Mouse (Mus musculus) bone marrow macrophage, adult 2 months (primary cell): ENCODE measurements at regions not wholly inside any gene's neighbourhood (a gene's known extent, or its start where the extent isn't known, plus 50 kb on each side); places are given as distances from the start of the nearest gene placed in this dataset.
A peak's percentile ranks its signal among the peaks of the same experiment; 100 is the strongest.

Experiments
- H3K27ac ChIP-seq: 2 replicates; pipeline ENCODE4 v1.5.1; 2012; ENCODE audit warnings: low read depth, low read length; ENCODE audit not compliant: insufficient read depth
- H3K4me1 ChIP-seq: 2 replicates; pipeline ENCODE4 v1.6.1; 2012; ENCODE audit warnings: low read length; ENCODE audit not compliant: control insufficient read depth, insufficient read depth
- H3K4me3 ChIP-seq: 2 replicates; pipeline ENCODE4 v1.5.1; 2012; ENCODE audit warnings: mild to moderate bottlenecking, low read length, moderate library complexity; ENCODE audit not compliant: insufficient read depth
- CTCF ChIP-seq: IDR thresholded peaks from 2 replicates; pipeline ENCODE4 v1.5.1; 2012; ENCODE audit warnings: low read depth, mild to moderate bottlenecking, low read length, moderate library complexity
- POLR2A ChIP-seq: IDR thresholded peaks from 2 replicates; pipeline ENCODE4 v1.6.1; 2012; ENCODE audit warnings: mild to moderate bottlenecking, low read depth, low read length, borderline replicate concordance

DNA sequence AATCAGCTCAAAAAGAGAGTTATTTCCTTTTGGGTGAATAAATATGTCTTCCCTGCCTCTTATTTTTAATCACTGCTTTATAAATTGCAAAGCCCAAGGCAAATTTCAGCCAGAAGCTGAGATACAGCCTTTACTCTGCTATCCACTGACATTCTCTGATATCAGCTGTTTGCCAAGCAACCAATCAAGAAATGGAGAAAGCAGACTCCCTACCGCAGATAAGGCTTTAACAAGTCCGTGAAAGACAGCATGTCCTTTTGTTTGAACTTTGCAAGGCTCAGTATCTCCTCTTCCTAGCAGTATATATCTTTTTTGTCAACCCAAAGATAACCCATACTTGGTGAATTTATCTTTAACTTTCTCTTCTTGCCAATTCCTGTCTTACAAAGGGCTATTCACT is 236.6 kb downstream of the Gm11146 start:
- Histone ChIP-seq H3K4me1 (peaks cover 6% of the 10 kb centered on the region), H3K27ac (no peak overlapping the region), H3K4me3 (no peak overlapping the region)
- TF ChIP-seq CTCF, result no peak
- TF ChIP-seq POLR2A, result no peak

DNA sequence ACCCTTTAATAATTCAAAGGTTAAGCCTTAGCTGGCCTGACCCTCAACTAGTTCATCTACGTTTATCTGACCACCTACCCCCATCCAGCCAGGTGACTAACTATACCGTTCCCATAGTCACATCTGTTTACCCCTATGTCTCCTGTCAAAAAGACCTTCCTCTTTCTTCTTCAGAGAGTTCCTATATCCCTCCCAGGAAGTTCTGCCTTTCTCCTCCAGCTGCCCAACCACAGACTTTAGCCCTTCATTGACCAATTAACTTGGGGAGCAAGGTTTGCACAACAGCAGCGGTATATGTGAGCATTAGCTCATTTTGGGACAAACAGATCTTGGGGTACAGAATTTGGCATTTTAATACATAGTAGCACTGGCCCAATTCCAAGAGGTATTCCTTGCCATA is 237.5 kb downstream of the Gm11146 start:
- Histone ChIP-seq H3K4me3 (no peak overlapping the region), H3K4me1 (peaks cover 6% of the 10 kb centered on the region), H3K27ac (no peak overlapping the region)
- TF ChIP-seq CTCF (no peak), POLR2A (no peak)

DNA sequence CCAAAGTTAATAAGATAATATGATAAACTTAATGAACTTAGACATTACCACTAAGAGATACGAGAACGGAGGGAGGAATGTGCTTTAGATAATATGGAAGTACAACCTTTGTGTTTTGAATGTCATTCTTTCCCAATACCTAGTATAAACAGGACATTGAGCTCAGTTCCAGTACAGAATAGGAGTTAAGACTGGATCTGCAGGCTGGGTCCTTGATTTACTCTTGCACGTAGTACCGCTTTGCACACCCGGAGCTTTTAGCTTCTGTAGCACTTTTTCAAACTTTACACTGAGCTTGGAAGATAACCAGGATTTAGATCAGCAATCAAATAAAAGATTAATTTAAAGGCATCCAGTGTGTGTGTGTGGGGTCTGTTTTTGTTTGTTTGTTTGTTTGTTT is 242.7 kb downstream of the Gm11146 start:
- Histone ChIP-seq H3K4me1 (peaks cover 12% of the 10 kb centered on the region), H3K4me3 (no peak overlapping the region), H3K27ac (no peak overlapping the region)
- no peak for TF ChIP-seq POLR2A

DNA sequence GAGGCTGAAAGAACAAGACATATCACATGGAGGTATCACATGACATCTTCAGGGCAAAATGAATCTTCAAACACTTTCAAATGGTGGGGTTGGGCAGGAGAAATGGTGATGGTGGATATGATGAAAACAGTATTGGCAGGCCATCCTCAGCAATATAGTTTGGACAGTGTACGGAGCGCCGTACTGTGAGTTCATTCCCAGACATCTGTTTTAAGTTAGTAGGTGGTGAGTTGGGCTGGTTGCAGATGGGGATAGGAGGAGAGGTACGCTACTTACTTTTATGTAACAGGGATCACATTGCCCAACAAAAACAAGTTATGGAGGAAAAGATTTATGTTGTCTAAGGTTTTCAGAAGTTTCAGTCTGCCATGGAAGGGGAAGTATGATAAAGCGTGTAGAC is 246.6 kb downstream of the Gm11146 start:
- Histone ChIP-seq H3K4me1 (peaks cover 14% of the 10 kb centered on the region), H3K27ac (no peak overlapping the region), H3K4me3 (no peak overlapping the region)
- TF ChIP-seq POLR2A (no peak), CTCF (no peak)

DNA sequence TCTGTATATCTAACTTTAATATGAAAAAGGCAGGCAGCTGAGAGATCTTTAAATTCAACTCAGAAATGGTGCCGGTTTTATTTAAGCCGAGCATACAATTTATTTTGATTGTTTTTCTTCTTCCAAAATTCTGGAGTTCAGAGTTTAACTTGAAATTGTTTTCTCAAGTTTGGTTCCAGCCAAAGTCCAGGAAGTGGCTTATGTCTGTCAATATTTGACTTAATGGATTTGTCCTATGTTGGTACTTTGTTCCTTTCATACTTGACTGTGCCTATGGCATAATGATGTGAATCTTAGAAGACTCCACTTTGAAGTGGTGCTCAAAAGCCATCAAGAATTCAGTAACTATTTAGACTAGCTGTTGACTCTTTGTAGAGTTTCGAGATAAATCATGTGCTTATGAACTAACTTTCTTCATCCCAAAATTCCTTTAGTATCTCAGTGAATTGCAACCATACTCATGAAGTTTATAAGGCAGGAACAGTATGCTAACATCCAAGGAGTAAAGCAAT is 247.6 kb downstream of the Gm11146 start:
- no peak for TF ChIP-seq POLR2A
- TF ChIP-seq CTCF, result no peak
- Histone ChIP-seq H3K4me1 (peaks cover 14% of the 10 kb centered on the region), H3K4me3 (no peak overlapping the region), H3K27ac (no peak overlapping the region)

DNA sequence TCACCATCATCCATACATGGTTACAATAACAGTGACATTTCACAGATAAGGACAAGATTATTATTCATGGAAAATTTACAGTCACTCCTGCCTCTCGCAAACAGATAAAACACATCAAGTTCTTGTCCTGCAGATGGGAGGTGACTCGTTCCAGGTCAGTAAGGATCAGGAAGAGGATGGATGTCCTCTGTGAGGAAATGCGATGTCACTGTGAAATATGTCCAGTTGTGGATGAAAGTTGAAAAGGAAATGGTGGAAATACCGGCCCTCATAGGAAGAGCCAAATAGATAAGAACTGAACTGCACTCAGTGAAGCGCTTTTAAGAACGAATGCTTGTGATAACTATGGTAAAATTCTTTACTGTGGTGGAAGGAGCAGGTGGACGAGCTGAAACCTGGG is 255.8 kb downstream of the Gm11146 start:
- Histone ChIP-seq H3K27ac (no peak overlapping the region), H3K4me3 (no peak overlapping the region), H3K4me1 (0 out of 2 replicates have a peak, but pooled peaks cover 2% of the 10 kb centered on the region)
- no peak for TF ChIP-seq POLR2A
- TF ChIP-seq CTCF, result no peak

DNA sequence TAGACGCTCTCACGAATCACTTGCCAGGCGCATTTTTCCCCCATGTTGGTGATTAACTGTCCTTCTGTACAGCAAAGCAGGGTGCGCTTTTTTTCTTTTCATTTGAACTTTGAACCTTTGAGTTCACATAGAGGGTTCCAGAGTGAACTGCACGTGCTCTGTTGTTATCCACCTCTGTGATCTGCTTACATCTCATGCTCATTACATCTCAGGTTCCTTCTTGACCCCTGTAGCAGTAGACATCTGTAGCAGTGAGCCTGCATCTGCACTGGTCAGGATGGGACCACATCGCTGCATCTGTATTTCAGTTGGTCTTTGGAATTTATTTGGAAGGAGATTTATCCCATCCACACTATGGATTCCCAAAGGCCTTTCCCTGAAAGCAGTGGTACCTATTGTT is 269.6 kb downstream of the Gm11146 start:
- Histone ChIP-seq H3K27ac (no peak overlapping the region), H3K4me3 (peak overlapping the region; percentile 34), H3K4me1 (peaks cover 14% of the 10 kb centered on the region)
- no peak for TF ChIP-seq CTCF
- TF ChIP-seq POLR2A, result no peak

DNA sequence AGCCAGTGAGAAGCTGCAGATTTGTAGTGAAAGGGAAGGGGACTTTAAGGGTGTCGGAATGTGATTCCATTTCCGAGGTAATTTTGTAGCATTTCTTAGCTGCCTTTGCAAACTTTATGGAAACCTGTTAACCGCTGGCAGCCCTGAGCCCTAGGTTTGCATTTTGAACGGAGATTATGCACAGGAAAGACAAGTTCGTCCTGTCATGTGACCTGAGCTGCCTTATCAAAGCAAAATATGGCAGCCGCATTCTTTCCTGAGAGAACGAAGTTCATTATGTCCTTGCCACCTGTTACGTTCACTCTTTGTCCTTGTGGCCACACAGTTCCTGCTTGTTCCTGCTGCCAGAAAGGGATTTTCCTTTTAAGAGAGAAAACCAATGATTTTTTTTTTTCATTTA is 270.9 kb downstream of the Gm11146 start:
- Histone ChIP-seq H3K27ac (peak overlapping the region; percentile 85), H3K4me1 (peaks cover 16% of the 10 kb centered on the region), H3K4me3 (peak overlapping the region; percentile 92)
- TF ChIP-seq POLR2A, result no peak

DNA sequence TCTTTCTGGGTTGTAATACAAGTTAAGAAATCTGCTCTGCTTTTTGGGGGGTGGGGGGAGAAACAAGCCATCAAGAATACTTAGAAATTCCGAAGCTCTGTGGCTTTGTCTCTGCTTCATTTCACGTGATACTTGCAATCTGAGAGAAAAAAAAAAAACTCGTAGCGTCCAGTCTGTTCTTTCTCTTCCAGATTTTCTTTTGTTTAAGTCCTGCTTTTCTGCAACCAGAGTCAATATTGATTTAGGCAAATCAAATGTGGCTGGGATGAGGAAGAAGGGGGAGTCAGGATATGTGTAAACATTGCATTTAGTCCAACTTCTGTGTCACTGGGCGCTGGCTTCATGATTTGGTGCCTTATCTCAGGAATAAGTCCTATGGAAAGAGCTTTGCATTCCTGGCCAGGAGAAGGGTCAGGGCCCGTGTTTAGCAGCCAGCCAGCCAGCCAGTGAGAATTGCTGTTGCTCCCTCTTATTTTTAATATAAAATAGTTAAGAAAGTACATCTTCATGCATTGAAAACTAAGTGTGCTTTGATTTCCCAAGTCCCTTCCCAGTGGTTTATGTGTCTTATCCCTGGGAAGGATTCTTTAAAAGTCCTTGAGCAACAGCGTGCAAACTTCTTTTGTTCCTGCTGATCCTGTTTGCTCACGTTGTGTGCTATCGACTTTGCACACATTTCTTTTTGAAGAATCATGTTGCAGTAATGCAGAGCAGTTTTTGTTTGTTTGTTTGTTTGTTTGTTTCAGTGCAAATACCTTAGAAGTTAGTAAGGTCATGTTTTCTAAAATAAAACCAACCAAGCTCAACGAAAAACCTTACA is 272.0 kb downstream of the Gm11146 start:
- Histone ChIP-seq H3K4me3 (peak overlapping the region; percentile 90), H3K27ac (peak overlapping the region; percentile 98), H3K4me1 (peaks cover 13% of the 10 kb centered on the region)
- TF ChIP-seq POLR2A, result no peak
- TF ChIP-seq CTCF, result no peak

DNA sequence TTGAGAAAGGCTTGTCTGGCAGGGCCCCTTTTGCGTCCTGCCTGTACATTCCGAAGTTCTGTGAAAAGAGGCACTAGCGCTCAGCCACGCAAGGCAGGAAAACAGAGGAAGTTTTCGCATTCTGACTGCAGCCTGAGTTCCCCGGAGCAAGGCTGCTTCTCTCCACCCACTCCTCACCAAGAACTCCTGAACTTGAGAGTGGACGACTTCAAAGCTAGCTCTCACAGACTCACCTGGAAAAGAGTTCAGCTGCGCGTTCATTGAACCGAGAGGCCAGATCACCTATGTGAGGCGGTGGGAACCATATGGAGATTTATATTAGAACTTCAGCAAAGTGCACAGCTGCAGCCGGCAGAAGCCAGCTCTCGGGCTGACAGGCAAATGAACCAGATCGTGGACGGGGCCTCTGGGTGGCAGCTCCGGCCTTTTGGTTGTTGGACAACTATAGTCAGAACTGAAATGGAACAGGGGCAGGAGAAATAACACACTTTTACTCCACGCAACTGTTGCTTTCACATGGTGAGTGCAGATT is 272.7 kb downstream of the Gm11146 start:
- H3K4me1 ChIP-seq, result peaks cover 13% of the 10 kb centered on the region
- H3K4me3 ChIP-seq, result peak overlapping the region; percentile 90
- TF ChIP-seq POLR2A (no peak), CTCF (no peak; the same call in 1 of the 2 replicates)
- H3K27ac ChIP-seq, result peak overlapping the region; percentile 98

DNA sequence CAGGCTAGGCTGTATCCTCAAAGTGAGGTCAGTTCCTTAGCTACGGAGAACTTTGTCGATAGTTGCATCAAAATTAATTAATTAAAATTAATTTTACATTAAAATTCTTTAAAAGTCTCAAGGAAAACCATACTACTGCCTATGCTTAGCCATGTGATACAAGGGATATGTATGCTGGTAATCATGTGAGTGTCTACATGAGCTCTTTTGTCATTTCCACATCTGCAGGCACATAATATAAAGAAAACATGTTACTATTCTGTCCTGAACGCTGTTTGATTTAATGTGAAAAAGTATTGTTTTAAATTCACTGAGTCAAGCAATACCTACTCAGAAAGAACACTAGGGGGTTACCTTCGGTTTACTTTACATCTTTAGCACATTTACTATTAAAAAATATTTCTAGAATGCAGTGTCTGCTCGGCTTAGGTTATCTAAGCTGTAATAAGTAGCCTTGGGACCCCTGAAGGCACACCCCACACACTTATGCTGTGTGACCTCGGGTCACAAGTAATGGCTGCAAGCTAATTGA is 273.2 kb downstream of the Gm11146 start:
- Histone ChIP-seq H3K4me3 (peak overlapping the region; percentile 90), H3K4me1 (peaks cover 13% of the 10 kb centered on the region), H3K27ac (peak overlapping the region; percentile 98)
- TF ChIP-seq POLR2A (no peak), CTCF (no peak)
